Mouse (Mus musculus): Measurements from ENCODE around the gene Cma1. TPM values are rescaled to one million over a fixed set of nuclear protein-coding genes. Genes with fewer than 3 reads are reported as not detected.

Gene Cma1
- polyA plus RNA-seq, 1 experiment: 0.20 TPM

GRCm38 (mm10) chr14:55898947-55899346 is 45.5 kb downstream of the Cma1 start:
- DNase-seq (ENCODE audit: low read depth, low spot score): no peak
- 87% methylated on average over 7 of the region's 7 CpGs for WGBS

- 89% methylated on average over 12 of the region's 12 CpGs for WGBS
Measured at GRCm38 (mm10) chr14:55897671-55898070, 46.8 kb downstream of the Cma1 start.

More at GRCm38 (mm10) chr14:55897671-55898070, 46.8 kb downstream of the Cma1 start:
- DNase-seq (ENCODE audit: low read depth, low spot score): no peak

Other genes with a start within 250 kb of the Cma1 start
- gene Tgm1, start 230.7 kb downstream of the Cma1 start, polyA plus RNA-seq (2012; rRNA removed): 1.0 and 1.1 TPM in 2 replicates
- 34.3 and 42.9 TPM in 2 replicates for gene Rabggta, start 222.4 kb downstream of the Cma1 start, polyA plus RNA-seq (2012; rRNA removed)
- gene Dhrs1, start 199.0 kb downstream of the Cma1 start, polyA plus RNA-seq (2012; rRNA removed): 78.0 and 141 TPM in 2 replicates
- 16.0 and 21.7 TPM in 2 replicates for gene Nop9, start 199.0 kb downstream of the Cma1 start, polyA plus RNA-seq (2012; rRNA removed)
- 335 and 566 TPM in 2 replicates for gene Cideb, start 186.2 kb downstream of the Cma1 start, polyA plus RNA-seq (2012; rRNA removed)
- gene Ltb4r2, start 183.2 kb downstream of the Cma1 start, polyA plus RNA-seq (2012; rRNA removed): 3.5 and 11.3 TPM in 2 replicates
- 4.9 and 8.2 TPM in 2 replicates for gene Ltb4r1, start 178.7 kb downstream of the Cma1 start, polyA plus RNA-seq (2012; rRNA removed)
- gene Adcy4, start 160.6 kb downstream of the Cma1 start, polyA plus RNA-seq (2012; rRNA removed): 3.7 and 5.8 TPM in 2 replicates
- 86.5 and 89.2 TPM in 2 replicates for gene Ripk3, start 155.8 kb downstream of the Cma1 start, polyA plus RNA-seq (2012; rRNA removed)
- 5.7 and 7.3 TPM in 2 replicates for gene Nfatc4, start 121.5 kb downstream of the Cma1 start, polyA plus RNA-seq (2012; rRNA removed)
- 1.7 and 2.1 TPM in 2 replicates for gene Nynrin, start 90.7 kb downstream of the Cma1 start, polyA plus RNA-seq (2012; rRNA removed)
- gene Cbln3, start 60.3 kb downstream of the Cma1 start, polyA plus RNA-seq (2012; rRNA removed): 0.47 and 0.84 TPM in 2 replicates
- gene Khnyn, start 59.7 kb downstream of the Cma1 start, polyA plus RNA-seq (2012; rRNA removed): 21.0 and 31.9 TPM in 2 replicates
- gene Sdr39u1, start 44.4 kb downstream of the Cma1 start, polyA plus RNA-seq (2012; rRNA removed): 56.0 and 60.7 TPM in 2 replicates
- 3.0 TPM in 1 of 2 replicates, not detected in the other for gene Cma2, start 6.3 kb upstream of the Cma1 start, polyA plus RNA-seq (2012; rRNA removed)
- gene Mcpt1, start 73.3 kb upstream of the Cma1 start, polyA plus RNA-seq (2012; rRNA removed): 6.1 and 74.1 TPM in 2 replicates
- 0.06 and 0.21 TPM in 2 replicates for gene Mcpt9, start 85.8 kb upstream of the Cma1 start, polyA plus RNA-seq (2012; rRNA removed)
- 1.2 and 14.5 TPM in 2 replicates for gene Mcpt2, start 97.4 kb upstream of the Cma1 start, polyA plus RNA-seq (2012; rRNA removed)
- gene Mcpt4, start 117.6 kb upstream of the Cma1 start, polyA plus RNA-seq (2012; rRNA removed): 0.10 and 0.30 TPM in 2 replicates
- gene Mcpt8, start 140.6 kb upstream of the Cma1 start, polyA plus RNA-seq (2012; rRNA removed): not detected in 2 replicates
- not detected in 2 replicates for gene Ctsg, start 157.9 kb upstream of the Cma1 start, polyA plus RNA-seq (2012; rRNA removed)
- not detected in 2 replicates for gene Gzme, start 175.9 kb upstream of the Cma1 start, polyA plus RNA-seq (2012; rRNA removed)
- not detected in 2 replicates for gene Gzmd, start 187.9 kb upstream of the Cma1 start, polyA plus RNA-seq (2012; rRNA removed)
- not detected in 2 replicates for gene Gzmg, start 214.9 kb upstream of the Cma1 start, polyA plus RNA-seq (2012; rRNA removed)
- not detected in 2 replicates for gene Gzmn, start 229.9 kb upstream of the Cma1 start, polyA plus RNA-seq (2012; rRNA removed)

Measured in large intestine, adult 2 months (tissue).